Comparison of ENCODE assay signal across 16 mouse cellular contexts in genomic region chr15:31284922-31285631, GRCm38 (mm10).
DNase-seq lines count a peak whose midpoint lies in the region; ATAC-seq and TF ChIP-seq lines count a peak whose summit lies in the region.
"Had no signal": no experiment of that assay in that cellular context is flagged by ENCODE, and none has a peak within 500 bp of the region (broad histone marks: within the 10 kb centered on the region; RNA-seq: fewer than 3 reads in every experiment).

No protein-coding gene starts in this region.

- no peak for DNase-seq in hindbrain, embryonic 10.5 days (ENCODE audit: low spot score)
- peak; percentile 16 for DNase-seq in right cerebral cortex, postnatal 25 days
- no peak for DNase-seq in right cerebral cortex, postnatal 4 days
- DNase-seq in cerebellum, postnatal 36 days: peak; percentile 32
- no peak for DNase-seq in lung, adult 18-20 months
- no peak for DNase-seq in lung, postnatal 0 days (ENCODE audit: low spot score)
- DNase-seq: adrenal gland, postnatal 14 days; gastrocnemius, postnatal 10 days; kidney, postnatal 14 days; lung, embryonic 14.5 days; right cerebral cortex, postnatal 14 days had no signal

- no peaks in the 10 kb centered on the region for H3K27me3 ChIP-seq in hindbrain, embryonic 15.5 days
- no peaks in the 10 kb centered on the region for H3K27me3 ChIP-seq in hindbrain, embryonic 10.5 days (ENCODE audit: insufficient read depth, poor library complexity, severe bottlenecking)
- H3K27me3 ChIP-seq in neural tube, embryonic 14.5 days (ENCODE audit: control insufficient read depth, insufficient read depth, low read length): no peaks in the 10 kb centered on the region
- H3K27me3 ChIP-seq in lung, postnatal 0 days (replicated peaks; ENCODE audit: insufficient read depth, low read length): no peaks in the 10 kb centered on the region
- H3K27me3 ChIP-seq: heart, embryonic 13.5 days; limb, embryonic 13.5 days had no signal

- no peak for TF ChIP-seq EP300 in lung, postnatal 0 days (IDR thresholded peaks at IDR 0.05)

- H3K4me1 ChIP-seq in hindbrain, embryonic 15.5 days (replicated peaks): peaks cover 8% of the 10 kb centered on the region; the same call in 1 of the 2 replicates
- H3K4me1 ChIP-seq in hindbrain, embryonic 10.5 days (replicated peaks): peaks cover 4% of the 10 kb centered on the region; the same call in 1 of the 2 replicates
- H3K4me1 ChIP-seq in neural tube, embryonic 14.5 days (ENCODE audit: control insufficient read depth, insufficient read depth, low read length): no peaks in the 10 kb centered on the region
- H3K4me1 ChIP-seq in lung, postnatal 0 days (ENCODE audit: insufficient read depth, low read depth, low read length): no peaks in the 10 kb centered on the region

- H3K27ac ChIP-seq in hindbrain, embryonic 15.5 days (replicated peaks): no peak overlapping the region
- no peak overlapping the region for H3K27ac ChIP-seq in hindbrain, embryonic 10.5 days
- no peak overlapping the region for H3K27ac ChIP-seq in neural tube, embryonic 14.5 days (ENCODE audit: low read depth, low read length)
- H3K27ac ChIP-seq in lung, postnatal 0 days (ENCODE audit: low read length): no peak overlapping the region
- H3K27ac ChIP-seq: heart, embryonic 13.5 days; limb, embryonic 13.5 days had no signal

- ATAC-seq in hindbrain, embryonic 15.5 days (ENCODE audit: low FRiP score, low read depth): 0 out of 2 replicates have a peak, but pooled peaks have one; percentile 25
- peak; percentile 53; the same call in 1 of the 2 replicates for ATAC-seq in neural tube, embryonic 14.5 days (ENCODE audit: low read depth)
- ATAC-seq in lung, postnatal 0 days: no peak
- ATAC-seq: CD4-positive, CD25-positive, alpha-beta regulatory T cell, adult 4 months had no signal

- H3K9me3 ChIP-seq in hindbrain, embryonic 15.5 days: no peaks in the 10 kb centered on the region
- H3K9me3 ChIP-seq in hindbrain, embryonic 10.5 days: no peaks in the 10 kb centered on the region
- no peaks in the 10 kb centered on the region; the same call in 1 of the 2 replicates for H3K9me3 ChIP-seq in neural tube, embryonic 14.5 days (ENCODE audit: control insufficient read depth, low read length)
- H3K9me3 ChIP-seq in lung, postnatal 0 days (ENCODE audit: low read length): no peaks in the 10 kb centered on the region
- H3K9me3 ChIP-seq: heart, embryonic 13.5 days; limb, embryonic 13.5 days had no signal

- H3K36me3 ChIP-seq in hindbrain, embryonic 15.5 days: no peaks in the 10 kb centered on the region
- no peaks in the 10 kb centered on the region for H3K36me3 ChIP-seq in hindbrain, embryonic 10.5 days
- no peaks in the 10 kb centered on the region for H3K36me3 ChIP-seq in neural tube, embryonic 14.5 days (ENCODE audit: control insufficient read depth, insufficient read depth, low read length)
- H3K36me3 ChIP-seq in lung, postnatal 0 days (ENCODE audit: insufficient read depth, low read length): no peaks in the 10 kb centered on the region
- H3K36me3 ChIP-seq: heart, embryonic 13.5 days; limb, embryonic 13.5 days had no signal

- no peak overlapping the region for H3K9ac ChIP-seq in hindbrain, embryonic 15.5 days
- no peak overlapping the region for H3K9ac ChIP-seq in neural tube, embryonic 14.5 days (replicated peaks; ENCODE audit: low read depth, low read length)
- no peak overlapping the region for H3K9ac ChIP-seq in lung, postnatal 0 days (replicated peaks; ENCODE audit: low read depth)
- H3K9ac ChIP-seq: heart, embryonic 13.5 days; limb, embryonic 13.5 days; lung, embryonic 14.5 days had no signal

- no peak overlapping the region for H3K4me3 ChIP-seq in hindbrain, embryonic 15.5 days
- H3K4me3 ChIP-seq in hindbrain, embryonic 10.5 days: no peak overlapping the region
- no peak overlapping the region for H3K4me3 ChIP-seq in neural tube, embryonic 14.5 days (ENCODE audit: low read depth, low read length)
- no peak overlapping the region for H3K4me3 ChIP-seq in lung, postnatal 0 days (ENCODE audit: low read depth, low read length)
- H3K4me3 ChIP-seq: heart, embryonic 13.5 days; limb, embryonic 13.5 days had no signal

- 67% methylated on average over 17 of the region's 17 CpGs for WGBS in hindbrain, embryonic 15.5 days
- WGBS in hindbrain, embryonic 10.5 days: 86% methylated on average over 17 of the region's 17 CpGs
- WGBS in neural tube, embryonic 14.5 days: 65% methylated on average over 17 of the region's 17 CpGs
- 68% methylated on average over 17 of the region's 17 CpGs for WGBS in lung, postnatal 0 days

- TF ChIP-seq CTCF in lung, postnatal 0 days (IDR thresholded peaks at IDR 0.05): no peak

- no peak overlapping the region for H3K4me2 ChIP-seq in hindbrain, embryonic 15.5 days
- no peak overlapping the region for H3K4me2 ChIP-seq in neural tube, embryonic 14.5 days (ENCODE audit: low read depth, low read length)
- no peak overlapping the region for H3K4me2 ChIP-seq in lung, postnatal 0 days (replicated peaks; ENCODE audit: low read depth, low read length)
- H3K4me2 ChIP-seq: heart, embryonic 13.5 days; limb, embryonic 13.5 days; lung, embryonic 14.5 days had no signal

Comparison
In these comparisons a context has a peak if more than half of its experiments do, and no peak if none do; other contexts are left out.
1. DNase-seq: peak in right cerebral cortex, postnatal 25 days (single experiment) and cerebellum, postnatal 36 days (2 of 2); none in hindbrain, embryonic 10.5 days (single experiment), right cerebral cortex, postnatal 4 days (single experiment), lung, adult 18-20 months (0 of 2) and lung, postnatal 0 days (single experiment).